In the genomic region with DNA sequence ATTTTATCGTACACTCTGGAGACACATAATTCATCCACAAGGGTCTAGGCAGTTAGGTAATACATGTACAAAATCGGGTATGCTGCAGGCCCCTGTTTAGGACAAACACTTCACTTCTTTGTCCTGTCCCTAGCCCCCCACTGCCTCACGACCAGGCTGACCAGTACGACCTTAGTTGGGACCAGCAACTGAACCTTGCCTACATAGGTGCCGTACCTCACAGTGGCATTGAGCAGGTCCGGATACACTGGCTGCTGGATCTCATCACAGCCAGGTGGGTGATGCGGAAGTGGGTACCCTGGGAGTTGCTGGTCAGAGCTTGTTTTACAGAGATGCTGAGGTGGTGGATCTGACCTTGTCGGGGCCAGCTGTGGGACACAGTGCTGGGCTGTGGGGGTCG, we compare ENCODE assay signal across 8 mouse cellular contexts. TPM values are rescaled to one million over a fixed set of nuclear protein-coding genes. Genes with fewer than 3 reads are reported as not detected.
DNase-seq lines count a peak whose midpoint lies in the region; ATAC-seq and TF ChIP-seq lines count a peak whose summit lies in the region.

No protein-coding gene starts in this region.

- ATAC-seq in embryonic facial prominence, embryonic 12.5 days (ENCODE audit: insufficient number of reproducible peaks, insufficient read depth, low FRiP score, low TSS enrichment): no peak
- no peak for ATAC-seq in intestine, embryonic 15.5 days

- no peaks in the 10 kb centered on the region for H3K79me2 ChIP-seq in myocyte (ENCODE audit: control insufficient read depth, insufficient read depth)

- no peak overlapping the region for H3ac ChIP-seq in myocyte (ENCODE audit: control insufficient read depth, insufficient read length)

- no peak for TF ChIP-seq POLR2A in myocyte (IDR thresholded peaks at IDR 0.05; ENCODE audit: insufficient read length, low read depth)

- H3K27me3 ChIP-seq in embryonic facial prominence, embryonic 12.5 days: no peaks in the 10 kb centered on the region
- H3K27me3 ChIP-seq in intestine, embryonic 15.5 days (replicated peaks): no peaks in the 10 kb centered on the region
- no peaks in the 10 kb centered on the region for H3K27me3 ChIP-seq in myocyte (ENCODE audit: control insufficient read depth, insufficient read depth, insufficient read length)

- no peak overlapping the region for H3K4me3 ChIP-seq in embryonic facial prominence, embryonic 12.5 days
- peak overlapping the region; percentile 56 for H3K4me3 ChIP-seq in intestine, embryonic 15.5 days (replicated peaks)
- H3K4me3 ChIP-seq in myocyte: peak overlapping the region; percentile 39

- H3K9ac ChIP-seq in embryonic facial prominence, embryonic 12.5 days: peak overlapping the region; percentile 79; the same call in 1 of the 2 replicates
- peak overlapping the region; percentile 78; the same call in 1 of the 2 replicates for H3K9ac ChIP-seq in intestine, embryonic 15.5 days

- peaks cover 18% of the 10 kb centered on the region for H3K4me1 ChIP-seq in embryonic facial prominence, embryonic 12.5 days
- peaks cover 13% of the 10 kb centered on the region for H3K4me1 ChIP-seq in intestine, embryonic 15.5 days (replicated peaks)

- peak overlapping the region; percentile 65 for H3K4me2 ChIP-seq in embryonic facial prominence, embryonic 12.5 days (replicated peaks)
- H3K4me2 ChIP-seq in intestine, embryonic 15.5 days (replicated peaks): peak overlapping the region; percentile 86
- H3K4me2 ChIP-seq in myocyte (ENCODE audit: low read depth): no peak overlapping the region

- H3K36me3 ChIP-seq in embryonic facial prominence, embryonic 12.5 days: peaks cover 15% of the 10 kb centered on the region
- H3K36me3 ChIP-seq in intestine, embryonic 15.5 days: peaks cover 4% of the 10 kb centered on the region; the same call in 1 of the 2 replicates
- no peaks in the 10 kb centered on the region for H3K36me3 ChIP-seq in myocyte (ENCODE audit: control insufficient read depth, insufficient read depth)

- H3K9me3 ChIP-seq in embryonic facial prominence, embryonic 12.5 days: no peaks in the 10 kb centered on the region
- H3K9me3 ChIP-seq in intestine, embryonic 15.5 days: no peaks in the 10 kb centered on the region

- DNase-seq in kidney, adult 9 months: peak; percentile 49
- no peak for DNase-seq in kidney, postnatal 4 days
- no peak for DNase-seq in layer of hippocampus, adult 18-20 months (ENCODE audit: low spot score in 2 of 2)
- DNase-seq in right cerebral cortex, postnatal 10 days (ENCODE audit: low spot score in 2 of 2): no peak
- no peak for DNase-seq in frontal cortex, postnatal 36 days (ENCODE audit: low spot score in 2 of 2)

- WGBS in embryonic facial prominence, embryonic 12.5 days: 82% methylated on average over 9 of the region's 9 CpGs
- 72% methylated on average over 9 of the region's 9 CpGs for WGBS in intestine, embryonic 15.5 days

- no peak overlapping the region; the same call in 1 of the 2 replicates for H3K27ac ChIP-seq in embryonic facial prominence, embryonic 12.5 days
- peak overlapping the region; percentile 83; the same call in 1 of the 2 replicates for H3K27ac ChIP-seq in intestine, embryonic 15.5 days

TF ChIP-seq in myocyte, 11 proteins besides CTCF, POLR2A, EP300 and RAD21:
- TF ChIP-seq CEBPB (IDR thresholded peaks at IDR 0.05; ENCODE audit: insufficient read depth, poor library complexity, severe bottlenecking) (no peak), REST (IDR thresholded peaks at IDR 0.05; ENCODE audit: insufficient read depth, insufficient read length) (no peak), MYOD1 (IDR thresholded peaks at IDR 0.05; ENCODE audit: control insufficient read depth in 1 of 3, insufficient read length in 2 of 3, low read depth in 2 of 3) (no peak), MAX (IDR thresholded peaks at IDR 0.05; ENCODE audit: low read depth) (no peak), E2F4 (IDR thresholded peaks at IDR 0.05; ENCODE audit: insufficient read depth) (no peak), TCF12 (IDR thresholded peaks at IDR 0.05; ENCODE audit: insufficient read depth, poor library complexity, severe bottlenecking) (no peak), SRF (IDR thresholded peaks at IDR 0.05; ENCODE audit: control insufficient read depth, insufficient read length, low read depth) (no peak), TCF3 (IDR thresholded peaks at IDR 0.05; ENCODE audit: insufficient read length, low read depth) (no peak), USF1 (IDR thresholded peaks at IDR 0.05; ENCODE audit: low read depth) (no peak), POLR2AphosphoS2 (IDR thresholded peaks at IDR 0.05; ENCODE audit: insufficient read length, low read depth) (no peak), MYOG (IDR thresholded peaks at IDR 0.05; ENCODE audit: control insufficient read depth in 1 of 3, insufficient read depth in 1 of 3, insufficient read length in 2 of 3, low read depth in 2 of 3) (no peak)

RNA-seq across cellular contexts. Expression of gene Dgkq, which starts 0.5 kb away (rescaled TPM):
- 16.6 and 18.8 TPM in 2 replicates for polyA plus RNA-seq in embryonic facial prominence, embryonic 12.5 days (2016; fragmentation: Nextera tagmentation; extraction: Ambion mirVana)
- polyA plus RNA-seq in intestine, embryonic 15.5 days (2015; fragmentation: Nextera tagmentation; extraction: Ambion mirVana): 11.1 and 11.2 TPM in 2 replicates
- 4.3 TPM for polyA plus RNA-seq in myocyte (2012; fragmentation: generic; extraction: Trizol)
- 10 to 100 TPM; 45.4 to 46.9 TPM for total RNA-seq in layer of hippocampus, adult 18-20 months (2021)

RNA-seq across cellular contexts. Expression of gene Slc26a1, which starts 5.4 kb away (rescaled TPM):
- 1.3 and 1.8 TPM in 2 replicates for polyA plus RNA-seq in embryonic facial prominence, embryonic 12.5 days (2016; fragmentation: Nextera tagmentation; extraction: Ambion mirVana)
- 3.6 and 4.9 TPM in 2 replicates for polyA plus RNA-seq in intestine, embryonic 15.5 days (2015; fragmentation: Nextera tagmentation; extraction: Ambion mirVana)
- polyA plus RNA-seq in myocyte (2012; fragmentation: generic; extraction: Trizol): 0.13 TPM
- 1 to 10 TPM in 1 of 2 experiments, under 1 TPM in 1; 0.96 to 1.4 TPM for total RNA-seq in layer of hippocampus, adult 18-20 months (2021)

RNA-seq across cellular contexts. Expression of gene Idua, which starts 9.9 kb away (rescaled TPM):
- 13.4 and 14.5 TPM in 2 replicates for polyA plus RNA-seq in embryonic facial prominence, embryonic 12.5 days (2016; fragmentation: Nextera tagmentation; extraction: Ambion mirVana)
- polyA plus RNA-seq in intestine, embryonic 15.5 days (2015; fragmentation: Nextera tagmentation; extraction: Ambion mirVana): 12.0 and 12.8 TPM in 2 replicates
- 4.3 TPM for polyA plus RNA-seq in myocyte (2012; fragmentation: generic; extraction: Trizol)
- 10 to 100 TPM; 15.0 to 16.1 TPM for total RNA-seq in layer of hippocampus, adult 18-20 months (2021)

RNA-seq across cellular contexts. Expression of gene Fgfrl1, which starts 22.2 kb away (rescaled TPM):
- polyA plus RNA-seq in embryonic facial prominence, embryonic 12.5 days (2016; fragmentation: Nextera tagmentation; extraction: Ambion mirVana): 45.4 and 46.8 TPM in 2 replicates
- 21.8 and 26.3 TPM in 2 replicates for polyA plus RNA-seq in intestine, embryonic 15.5 days (2015; fragmentation: Nextera tagmentation; extraction: Ambion mirVana)
- polyA plus RNA-seq in myocyte (2012; fragmentation: generic; extraction: Trizol): 93.3 TPM
- total RNA-seq in layer of hippocampus, adult 18-20 months (2021): 10 to 100 TPM; 21.9 to 23.3 TPM

RNA-seq across cellular contexts. Expression of gene Tmem175, which starts 40.4 kb away (rescaled TPM):
- polyA plus RNA-seq in embryonic facial prominence, embryonic 12.5 days (2016; fragmentation: Nextera tagmentation; extraction: Ambion mirVana): 22.3 and 22.6 TPM in 2 replicates
- 23.4 and 27.1 TPM in 2 replicates for polyA plus RNA-seq in intestine, embryonic 15.5 days (2015; fragmentation: Nextera tagmentation; extraction: Ambion mirVana)
- polyA plus RNA-seq in myocyte (2012; fragmentation: generic; extraction: Trizol): 15.1 TPM
- total RNA-seq in layer of hippocampus, adult 18-20 months (2021): 10 to 100 TPM; 38.5 to 41.3 TPM
